Mouse (Mus musculus): ENCODE results near the gene Amz1. TPM values are rescaled to one million over a fixed set of nuclear protein-coding genes. Genes with fewer than 3 reads are reported as not detected.

Gene Amz1
- total and polyA plus RNA-seq, 3 experiments: 7.5 to 12.4 (median 8.3) TPM

DNA sequence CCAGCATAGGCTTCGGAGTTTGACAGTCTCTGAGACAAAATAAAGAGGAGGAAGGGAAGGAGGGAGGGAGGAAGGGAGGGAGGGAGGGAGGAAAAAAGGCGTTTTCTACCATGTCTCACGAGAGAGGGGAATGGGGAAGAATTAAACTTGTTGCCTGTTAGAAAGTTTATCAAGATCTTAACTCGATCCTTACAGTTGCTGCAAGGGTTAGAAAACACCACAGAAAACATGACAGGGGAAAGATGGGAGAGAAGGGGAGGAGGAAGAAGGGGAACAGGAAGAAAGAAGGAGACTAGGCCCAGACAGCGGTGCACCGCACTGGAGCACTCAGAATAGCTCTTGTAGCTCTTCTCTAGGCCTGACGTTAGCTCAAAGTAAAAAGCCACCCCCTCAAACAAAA, 48.2 kb downstream of the Amz1 start:
- in situ Hi-C loops (cut with MboI; ENCODE audit: low pct_ligation_motif_present, low pct_unique_long_range_greater_than_20kb, low sequenced_read_pairs) (loop anchor here (5.0 kb wide), 1 partner anchor 55 kb away; no protein-coding TSS in a partner anchor), dilution Hi-C loops (cut with MboI; ENCODE audit: extremely low pct_ligation_motif_present, extremely low pct_unique_long_range_greater_than_20kb, low sequenced_read_pairs) (no loop called here)
- no peak overlapping the region for H3K27ac ChIP-seq (ENCODE audit: insufficient read depth, low read depth)
- peaks cover 0 to 22% of the 10 kb centered on the region in 2 experiments for H3K36me3 ChIP-seq (replicated peaks in 1 of 2; ENCODE audit: control insufficient read depth in 1 of 2, insufficient read depth in 1 of 2, low read length in 1 of 2)
- H3K4me3 ChIP-seq (replicated peaks in 1 of 3; ENCODE audit: low read depth in 2 of 3, low read length in 2 of 3, poor library complexity in 1 of 3): no peak overlapping the region
- H3K9me3 ChIP-seq (replicated peaks; ENCODE audit: low read length): no peaks in the 10 kb centered on the region
- H3K27me3 ChIP-seq (replicated peaks): no peaks in the 10 kb centered on the region
- DNase-seq (ENCODE audit: extremely low read depth): no peak
- no peak for TF ChIP-seq GABPA (IDR thresholded peaks at IDR 0.05; ENCODE audit: insufficient replicate concordance, low read depth, low read length)
- no peak for TF ChIP-seq PAX5 (IDR thresholded peaks at IDR 0.05; ENCODE audit: low read length)
- no peak for TF ChIP-seq KAT2A (IDR thresholded peaks at IDR 0.05; ENCODE audit: insufficient replicate concordance, low read length)
- no peak for TF ChIP-seq SMC3 (IDR thresholded peaks at IDR 0.05; ENCODE audit: low read depth, low read length)
- no peak for TF ChIP-seq JUND (conservative IDR thresholded peaks at IDR 0.05; ENCODE audit: low read depth, low read length)
- no peak for TF ChIP-seq MYC (IDR thresholded peaks at IDR 0.05; ENCODE audit: low read depth, low read length)
- TF ChIP-seq RCOR1 (conservative IDR thresholded peaks at IDR 0.05; ENCODE audit: low read depth, low read length): no peak
- TF ChIP-seq MAFK (IDR thresholded peaks at IDR 0.05; ENCODE audit: insufficient replicate concordance, low read length): no peak
- TF ChIP-seq ZNF384 (IDR thresholded peaks at IDR 0.05; ENCODE audit: low read depth, low read length): no peak
- TF ChIP-seq TCF12 (IDR thresholded peaks at IDR 0.05; ENCODE audit: low read depth, low read length): no peak
- peaks cover 5 to 43% of the 10 kb centered on the region in 2 experiments; a peak in 3 of 4 replicates for H3K4me1 ChIP-seq (ENCODE audit: control insufficient read depth in 1 of 2, insufficient read depth in 2 of 2)
- H3K4me2 ChIP-seq (ENCODE audit: insufficient read depth, low read depth, poor library complexity, severe bottlenecking): no peak overlapping the region; the same call in 1 of the 2 replicates
- H3K79me2 ChIP-seq (replicated peaks; ENCODE audit: control insufficient read depth, extremely low read depth, insufficient read depth, poor library complexity, severe bottlenecking): no peaks in the 10 kb centered on the region
- no peak overlapping the region for H3K9ac ChIP-seq (ENCODE audit: insufficient read depth, low read depth)

DNA sequence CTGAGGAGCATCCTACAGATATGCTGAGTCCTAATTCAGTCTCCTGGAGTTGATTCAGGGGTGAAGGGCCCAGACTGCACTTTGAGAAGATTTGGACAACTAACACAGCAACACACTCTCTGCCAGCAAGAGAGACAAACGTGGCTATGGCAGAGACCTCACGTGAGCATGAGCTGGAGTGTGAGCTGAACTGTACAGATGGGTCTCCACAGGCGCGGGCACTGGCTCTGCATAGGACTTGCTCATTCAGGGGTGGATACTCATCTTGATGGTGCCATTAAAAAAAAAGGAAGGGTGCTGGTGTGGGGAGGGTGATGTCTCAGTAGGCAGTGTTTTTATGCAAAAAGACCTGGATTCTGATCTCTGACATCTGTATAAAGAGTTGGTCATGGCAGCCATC, 51.2 kb downstream of the Amz1 start:
- Histone ChIP-seq H3K4me2 (ENCODE audit: insufficient read depth, low read depth, poor library complexity, severe bottlenecking) (no peak overlapping the region), H3K27ac (ENCODE audit: insufficient read depth, low read depth) (no peak overlapping the region), H3K4me1 (ENCODE audit: control insufficient read depth in 1 of 2, insufficient read depth in 2 of 2) (peaks cover 2 to 41% of the 10 kb centered on the region in 2 experiments; a peak in 3 of 4 replicates), H3K9me3 (replicated peaks; ENCODE audit: low read length) (no peaks in the 10 kb centered on the region), H3K27me3 (replicated peaks) (no peaks in the 10 kb centered on the region), H3K9ac (ENCODE audit: insufficient read depth, low read depth) (no peak overlapping the region), H3K79me2 (replicated peaks; ENCODE audit: control insufficient read depth, extremely low read depth, insufficient read depth, poor library complexity, severe bottlenecking) (no peaks in the 10 kb centered on the region), H3K4me3 (replicated peaks in 1 of 3; ENCODE audit: low read depth in 2 of 3, low read length in 2 of 3, poor library complexity in 1 of 3) (no peak overlapping the region), H3K36me3 (replicated peaks in 1 of 2; ENCODE audit: control insufficient read depth in 1 of 2, insufficient read depth in 1 of 2, low read length in 1 of 2) (peaks cover 0 to 34% of the 10 kb centered on the region in 2 experiments)
- DNase-seq (ENCODE audit: extremely low read depth): no peak
- dilution Hi-C loops (cut with MboI; ENCODE audit: extremely low pct_ligation_motif_present, extremely low pct_unique_long_range_greater_than_20kb, low sequenced_read_pairs) (no loop called here), in situ Hi-C loops (cut with MboI; ENCODE audit: low pct_ligation_motif_present, low pct_unique_long_range_greater_than_20kb, low sequenced_read_pairs) (no loop called here)
- TF ChIP-seq CTCF (conservative IDR thresholded peaks at IDR 0.05 in 1 of 2, IDR thresholded peaks at IDR 0.05 in 1 of 2; ENCODE audit: low read depth in 2 of 2, low read length in 2 of 2) (no peak), RCOR1 (conservative IDR thresholded peaks at IDR 0.05; ENCODE audit: low read depth, low read length) (no peak), E2F4 (IDR thresholded peaks at IDR 0.05; ENCODE audit: insufficient replicate concordance, low read depth, low read length) (no peak)

DNA sequence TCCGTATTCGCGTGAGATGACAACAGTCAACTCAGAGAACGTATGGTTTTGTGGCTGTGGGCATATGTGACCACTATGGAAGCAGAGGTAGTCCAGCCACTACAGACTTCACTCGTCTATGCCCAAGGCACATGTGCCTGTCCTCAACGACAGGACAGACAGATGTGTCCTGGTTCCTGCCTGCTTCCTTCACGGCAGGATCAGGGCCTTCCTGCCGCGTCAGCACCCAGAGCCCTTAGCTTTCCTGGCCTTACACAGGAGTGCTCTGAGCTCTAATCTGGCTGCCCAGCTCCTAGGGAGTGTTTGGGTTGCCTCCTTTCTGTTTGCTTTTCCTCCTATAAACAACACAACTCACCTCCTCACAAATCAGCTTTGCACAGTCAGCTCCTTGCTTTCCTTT, 53.0 kb downstream of the Amz1 start:
- Histone ChIP-seq H3K36me3 (replicated peaks in 1 of 2; ENCODE audit: control insufficient read depth in 1 of 2, insufficient read depth in 1 of 2, low read length in 1 of 2) (peaks cover 0 to 44% of the 10 kb centered on the region in 2 experiments), H3K4me1 (ENCODE audit: control insufficient read depth in 1 of 2, insufficient read depth in 2 of 2) (peaks cover 0 to 35% of the 10 kb centered on the region in 2 experiments; a peak in 2 of 4 replicates)
- dilution Hi-C loops (cut with MboI; ENCODE audit: extremely low pct_ligation_motif_present, extremely low pct_unique_long_range_greater_than_20kb, low sequenced_read_pairs): no loop called here

More for the DNA sequence above, 53.0 kb downstream of the Amz1 start:
- Histone ChIP-seq H3K9ac (ENCODE audit: insufficient read depth, low read depth) (no peak overlapping the region), H3K4me2 (ENCODE audit: insufficient read depth, low read depth, poor library complexity, severe bottlenecking) (no peak overlapping the region), H3K9me3 (replicated peaks; ENCODE audit: low read length) (no peaks in the 10 kb centered on the region), H3K27ac (ENCODE audit: insufficient read depth, low read depth) (no peak overlapping the region), H3K4me3 (replicated peaks in 1 of 3; ENCODE audit: low read depth in 2 of 3, low read length in 2 of 3, poor library complexity in 1 of 3) (no peak overlapping the region), H3K27me3 (replicated peaks) (no peaks in the 10 kb centered on the region), H3K79me2 (replicated peaks; ENCODE audit: control insufficient read depth, extremely low read depth, insufficient read depth, poor library complexity, severe bottlenecking) (no peaks in the 10 kb centered on the region)
- in situ Hi-C loops (cut with MboI; ENCODE audit: low pct_ligation_motif_present, low pct_unique_long_range_greater_than_20kb, low sequenced_read_pairs): no loop called here
- no peak for DNase-seq (ENCODE audit: extremely low read depth)
- TF ChIP-seq E2F4 (IDR thresholded peaks at IDR 0.05; ENCODE audit: insufficient replicate concordance, low read depth, low read length) (no peak), TBP (conservative IDR thresholded peaks at IDR 0.05; ENCODE audit: low read depth, low read length) (no peak)
